Mouse (Mus musculus) liver, embryonic 14.5 days (tissue): Measurements from ENCODE around the gene Ugt2b36.

Experiments used
- CTCF ChIP-seq: IDR thresholded peaks from 2 replicates; pipeline ENCODE4 v1.5.1; 2016; ENCODE audit warnings: antibody characterized with exemption, low read depth, control low read depth
- EP300 ChIP-seq: IDR thresholded peaks from 2 replicates; pipeline ENCODE4 v1.6.1; 2016; ENCODE audit warnings: antibody characterized with exemption, low read depth

DNA sequence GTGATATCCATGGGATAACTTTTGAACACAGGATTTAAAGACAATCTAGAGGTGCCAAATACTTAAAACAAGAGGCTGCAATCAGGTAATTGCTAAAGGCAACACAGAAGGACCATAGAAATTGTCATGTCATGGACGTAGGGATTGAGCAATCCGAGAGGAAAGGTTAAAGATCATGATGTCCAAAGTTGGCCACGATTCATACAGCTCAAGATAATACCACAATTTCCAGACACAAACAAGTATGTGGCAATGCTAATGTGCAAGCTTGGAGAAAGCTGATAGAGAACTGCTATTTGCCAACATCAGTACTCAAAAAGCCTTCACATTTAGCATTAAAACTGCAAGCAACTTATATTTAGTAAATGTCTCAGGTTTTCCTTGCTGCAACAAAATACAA is 65.0 kb downstream of the Ugt2b36 start:
- no peak for TF ChIP-seq CTCF
- no peak for TF ChIP-seq EP300
